Mouse (Mus musculus): ENCODE measurements around the gene Sertad2.
A peak's percentile ranks its signal among the peaks of the same experiment; 100 is the strongest.

DNA sequence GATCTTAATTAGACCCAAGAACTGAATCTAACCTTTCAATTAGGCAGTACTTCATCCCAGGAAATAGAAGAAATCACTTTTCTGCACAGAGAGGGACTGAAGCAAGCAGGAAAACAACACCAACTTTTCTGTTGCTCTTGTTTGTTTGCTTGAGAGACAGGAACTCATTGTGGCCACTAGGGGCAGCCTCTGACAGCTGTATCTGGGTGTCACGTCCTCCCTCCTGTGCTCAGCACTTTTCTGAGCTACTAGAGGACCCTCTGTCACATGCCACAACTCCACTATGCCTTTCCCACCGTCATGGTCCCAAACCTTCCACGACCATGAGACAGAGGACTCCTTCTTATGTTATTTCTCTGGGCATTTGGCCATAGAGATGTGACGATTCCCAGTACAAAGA is 118.6 kb downstream of the Sertad2 start:
- peak; percentile 65 for TF ChIP-seq CTCF (IDR thresholded peaks at IDR 0.05; ENCODE audit: borderline replicate concordance, insufficient read depth, low read depth, low read length)
- no peak for TF ChIP-seq POLR2A (IDR thresholded peaks at IDR 0.05; ENCODE audit: borderline replicate concordance, insufficient read depth, low read length)

Data from cerebellum, adult 2 months (tissue).